ENCODE assay signal across 14 mouse cellular contexts in genomic region chr5:37708124-37708523, GRCm38 (mm10). TPM values are rescaled to one million over a fixed set of nuclear protein-coding genes. Genes with fewer than 3 reads are reported as not detected.
DNase-seq lines count a peak whose midpoint lies in the region; ATAC-seq and TF ChIP-seq lines count a peak whose summit lies in the region.
"Had no signal": no experiment of that assay in that cellular context is flagged by ENCODE, and none has a peak within 500 bp of the region (broad histone marks: within the 10 kb centered on the region; RNA-seq: fewer than 3 reads in every experiment).

No protein-coding gene starts in this region.

- H3K4me3 ChIP-seq in hindbrain, postnatal 0 days (ENCODE audit: low read length), result no peak overlapping the region
- H3K4me3 ChIP-seq in hindbrain, embryonic 11.5 days (ENCODE audit: low read depth, low read length), result no peak overlapping the region
- no peak overlapping the region for H3K4me3 ChIP-seq in liver, postnatal 0 days (ENCODE audit: low read depth, low read length)
- H3K4me3 ChIP-seq in ES-Bruce4 (ENCODE audit: low read depth, low read length), result no peak overlapping the region
- no peak overlapping the region for H3K4me3 ChIP-seq in embryonic facial prominence, embryonic 10.5 days
- H3K4me3 ChIP-seq: forebrain, embryonic 10.5 days; limb, embryonic 15.5 days had no signal

- H3K36me3 ChIP-seq in hindbrain, postnatal 0 days (ENCODE audit: insufficient read depth, low read length), result no peaks in the 10 kb centered on the region
- H3K36me3 ChIP-seq in hindbrain, embryonic 11.5 days (ENCODE audit: control insufficient read depth, insufficient read depth, low read length), result no peaks in the 10 kb centered on the region
- no peaks in the 10 kb centered on the region for H3K36me3 ChIP-seq in liver, postnatal 0 days (replicated peaks; ENCODE audit: insufficient read depth, low read length)
- H3K36me3 ChIP-seq in ES-Bruce4 (ENCODE audit: control insufficient read depth, insufficient read depth, low read length, poor library complexity, severe bottlenecking), result no peaks in the 10 kb centered on the region
- H3K36me3 ChIP-seq in embryonic facial prominence, embryonic 10.5 days (replicated peaks), result no peaks in the 10 kb centered on the region
- H3K36me3 ChIP-seq: forebrain, embryonic 10.5 days; limb, embryonic 15.5 days had no signal

- no peak overlapping the region for H3K27ac ChIP-seq in hindbrain, postnatal 0 days
- H3K27ac ChIP-seq in hindbrain, embryonic 11.5 days (ENCODE audit: low read depth, low read length), result no peak overlapping the region
- H3K27ac ChIP-seq in liver, postnatal 0 days (ENCODE audit: low read depth), result no peak overlapping the region
- H3K27ac ChIP-seq in ES-Bruce4 (ENCODE audit: insufficient read depth, low read length), result no peak overlapping the region
- no peak overlapping the region for H3K27ac ChIP-seq in embryonic facial prominence, embryonic 10.5 days (replicated peaks)
- H3K27ac ChIP-seq: forebrain, embryonic 10.5 days; hindbrain, embryonic 14.5 days; limb, embryonic 15.5 days; macrophage had no signal

- no peak for DNase-seq in hindbrain, postnatal 0 days (ENCODE audit: low spot score)
- no peak for DNase-seq in hindbrain, embryonic 11.5 days (ENCODE audit: low spot score)
- no peak for DNase-seq in liver, postnatal 0 days
- DNase-seq in liver, result no peak
- peak; percentile 16 for DNase-seq in embryonic facial prominence, embryonic 10.5 days (ENCODE audit: low spot score)
- DNase-seq: cerebellum, adult 9-10 months had no signal

- peak; percentile 51 for TF ChIP-seq CTCF in hindbrain, postnatal 0 days (IDR thresholded peaks at IDR 0.05; ENCODE audit: low read depth)
- peak; percentile 37 for TF ChIP-seq CTCF in liver, postnatal 0 days (IDR thresholded peaks at IDR 0.05; ENCODE audit: low read depth)
- peak; percentile 29 for TF ChIP-seq CTCF in ES-Bruce4 (IDR thresholded peaks at IDR 0.05; ENCODE audit: low read depth, low read length)

- no peak for TF ChIP-seq POLR2A in ES-Bruce4 (IDR thresholded peaks at IDR 0.05; ENCODE audit: insufficient read depth, low read length)

- H3K9ac ChIP-seq in hindbrain, postnatal 0 days (replicated peaks; ENCODE audit: low read length), result no peak overlapping the region
- H3K9ac ChIP-seq in hindbrain, embryonic 11.5 days (ENCODE audit: low read depth, low read length), result no peak overlapping the region
- no peak overlapping the region for H3K9ac ChIP-seq in liver, postnatal 0 days (replicated peaks)
- H3K9ac ChIP-seq in ES-Bruce4 (ENCODE audit: low read depth, poor library complexity, severe bottlenecking), result no peak overlapping the region
- H3K9ac ChIP-seq: hindbrain, embryonic 14.5 days; limb, embryonic 15.5 days had no signal

- no peaks in the 10 kb centered on the region for H3K4me1 ChIP-seq in hindbrain, postnatal 0 days (ENCODE audit: insufficient read depth, low read length)
- H3K4me1 ChIP-seq in hindbrain, embryonic 11.5 days (replicated peaks; ENCODE audit: control insufficient read depth, insufficient read depth, low read length), result no peaks in the 10 kb centered on the region
- no peaks in the 10 kb centered on the region for H3K4me1 ChIP-seq in liver, postnatal 0 days (ENCODE audit: insufficient read depth)
- no peaks in the 10 kb centered on the region for H3K4me1 ChIP-seq in ES-Bruce4 (ENCODE audit: control insufficient read depth, insufficient read depth, low read length)
- no peaks in the 10 kb centered on the region for H3K4me1 ChIP-seq in embryonic facial prominence, embryonic 10.5 days
- H3K4me1 ChIP-seq: forebrain, embryonic 10.5 days; limb, embryonic 15.5 days had no signal

- TF ChIP-seq EP300 in liver, postnatal 0 days (IDR thresholded peaks at IDR 0.05; ENCODE audit: low read depth), result no peak
- TF ChIP-seq EP300 in ES-Bruce4 (IDR thresholded peaks at IDR 0.05; ENCODE audit: insufficient read depth, low read depth, low read length), result no peak

- WGBS in hindbrain, postnatal 0 days, result 68% methylated on average over 3 of the region's 3 CpGs
- 56% methylated on average over 3 of the region's 3 CpGs for WGBS in hindbrain, embryonic 11.5 days
- 61% methylated on average over 3 of the region's 3 CpGs for WGBS in liver, postnatal 0 days (ENCODE audit: insufficient replicate concordance)
- WGBS in embryonic facial prominence, embryonic 10.5 days, result 70% methylated on average over 3 of the region's 3 CpGs

- no peak overlapping the region for H3K4me2 ChIP-seq in hindbrain, postnatal 0 days (ENCODE audit: low read depth, low read length)
- no peak overlapping the region for H3K4me2 ChIP-seq in hindbrain, embryonic 11.5 days (replicated peaks; ENCODE audit: low read depth, low read length)
- H3K4me2 ChIP-seq in liver, postnatal 0 days (ENCODE audit: low read depth, low read length), result no peak overlapping the region
- H3K4me2 ChIP-seq: heart, embryonic 11.5 days; hindbrain, embryonic 14.5 days; limb, embryonic 15.5 days had no signal

- ATAC-seq in hindbrain, postnatal 0 days, result no peak
- ATAC-seq in hindbrain, embryonic 11.5 days (ENCODE audit: low FRiP score), result no peak
- ATAC-seq in liver, postnatal 0 days, result no peak
- ATAC-seq in granulocyte monocyte progenitor cell, adult 5-6 weeks (replicated peaks; ENCODE audit: poor library complexity, severe bottlenecking), result no peak

- no peaks in the 10 kb centered on the region for H3K27me3 ChIP-seq in hindbrain, postnatal 0 days (ENCODE audit: insufficient read depth, low read length)
- no peaks in the 10 kb centered on the region for H3K27me3 ChIP-seq in hindbrain, embryonic 11.5 days (ENCODE audit: control insufficient read depth, insufficient read depth, low read length)
- H3K27me3 ChIP-seq in liver, postnatal 0 days (ENCODE audit: insufficient read depth, low read length), result no peaks in the 10 kb centered on the region
- no peaks in the 10 kb centered on the region for H3K27me3 ChIP-seq in ES-Bruce4 (ENCODE audit: control insufficient read depth, insufficient read depth, low read length, poor library complexity, severe bottlenecking)
- H3K27me3 ChIP-seq in embryonic facial prominence, embryonic 10.5 days (replicated peaks; ENCODE audit: low read depth, poor library complexity, severe bottlenecking), result no peaks in the 10 kb centered on the region
- H3K27me3 ChIP-seq: limb, embryonic 15.5 days had no signal

- 0 out of 2 replicates have a peak, but pooled peaks cover 3% of the 10 kb centered on the region for H3K9me3 ChIP-seq in hindbrain, postnatal 0 days (ENCODE audit: low read length)
- H3K9me3 ChIP-seq in hindbrain, embryonic 11.5 days (ENCODE audit: control insufficient read depth, low read length), result no peaks in the 10 kb centered on the region
- H3K9me3 ChIP-seq in liver, postnatal 0 days (ENCODE audit: low read length), result no peaks in the 10 kb centered on the region; the same call in none of the 2 replicates
- H3K9me3 ChIP-seq in ES-Bruce4 (replicated peaks; ENCODE audit: control insufficient read depth, insufficient read depth, low read length, poor library complexity, severe bottlenecking), result no peaks in the 10 kb centered on the region; the same call in 1 of the 2 replicates
- peaks cover 7% of the 10 kb centered on the region for H3K9me3 ChIP-seq in embryonic facial prominence, embryonic 10.5 days
- H3K9me3 ChIP-seq: limb, embryonic 15.5 days had no signal

RNA-seq across cellular contexts. Expression of gene Stk32b, which starts 8.8 kb away (rescaled TPM):
- total RNA-seq in hindbrain, postnatal 0 days (2014; rRNA removed), result 21.8 and 28.6 TPM in 2 replicates
- polyA plus RNA-seq in hindbrain, postnatal 0 days (2015; fragmentation: Nextera tagmentation; extraction: Ambion mirVana), result 18.6 and 22.5 TPM in 2 replicates
- polyA plus RNA-seq in hindbrain, embryonic 11.5 days (2014; fragmentation: Nextera tagmentation; extraction: Ambion mirVana), result 6.3 TPM in 2 replicates
- polyA plus RNA-seq in liver, postnatal 0 days (2015; fragmentation: Nextera tagmentation; extraction: Ambion mirVana), result 0.05 and 0.09 TPM in 2 replicates
- 0.26 and 0.40 TPM in 2 replicates for polyA plus RNA-seq in ES-Bruce4 (2011; ENCODE audit: insufficient read depth, insufficient read length, low read depth, missing spikeins)
- polyA plus RNA-seq in embryonic facial prominence, embryonic 10.5 days (2016; fragmentation: Nextera tagmentation; extraction: Ambion mirVana), result 0.57 and 0.62 TPM in 2 replicates
- total RNA-seq in granulocyte monocyte progenitor cell, adult 5-6 weeks (2014; fragmentation: Nextera tagmentation), result not detected in 2 replicates
- not detected in 2 replicates for total RNA-seq in granulocyte monocyte progenitor cell, adult 5-6 weeks (2017)
- polyA plus RNA-seq: macrophage had no signal

RNA-seq across cellular contexts. Expression of gene Cytl1, which starts 27.2 kb away (rescaled TPM):
- total RNA-seq in hindbrain, postnatal 0 days (2014; rRNA removed), result 1.2 and 3.5 TPM in 2 replicates
- polyA plus RNA-seq in hindbrain, postnatal 0 days (2015; fragmentation: Nextera tagmentation; extraction: Ambion mirVana), result 0.30 and 0.94 TPM in 2 replicates
- polyA plus RNA-seq in hindbrain, embryonic 11.5 days (2014; fragmentation: Nextera tagmentation; extraction: Ambion mirVana), result 0.76 and 1.5 TPM in 2 replicates
- not detected in 2 replicates for polyA plus RNA-seq in liver, postnatal 0 days (2015; fragmentation: Nextera tagmentation; extraction: Ambion mirVana)
- polyA plus RNA-seq in ES-Bruce4 (2011; ENCODE audit: insufficient read depth, insufficient read length, low read depth, missing spikeins), result not detected in 2 replicates
- 0.41 TPM in 2 replicates for polyA plus RNA-seq in embryonic facial prominence, embryonic 10.5 days (2016; fragmentation: Nextera tagmentation; extraction: Ambion mirVana)
- not detected in 2 replicates for total RNA-seq in granulocyte monocyte progenitor cell, adult 5-6 weeks (2014; fragmentation: Nextera tagmentation)
- not detected in 2 replicates for total RNA-seq in granulocyte monocyte progenitor cell, adult 5-6 weeks (2017)
- total RNA-seq: neutrophil, adult 5-6 weeks had no signal
- polyA plus RNA-seq: macrophage had no signal
